In genomic region chr7:100537519-100537902, GRCm38 (mm10) we compare ENCODE assay signal across 8 mouse cellular contexts. TPM values are rescaled to one million over a fixed set of nuclear protein-coding genes. Genes with fewer than 3 reads are reported as not detected.
DNase-seq lines count a peak whose midpoint lies in the region; ATAC-seq and TF ChIP-seq lines count a peak whose summit lies in the region.

No protein-coding gene starts in this region.

- TF ChIP-seq POLR2A in spleen, adult 2 months (IDR thresholded peaks at IDR 0.05; ENCODE audit: low read depth, low read length) = no peak

- WGBS in spleen, adult 2 months = 20% methylated on average over 7 of the region's 7 CpGs
- 20% methylated on average over 7 of the region's 7 CpGs for WGBS in liver, embryonic 12.5 days (ENCODE audit: insufficient replicate concordance)

- H3K36me3 ChIP-seq in erythroblast, embryonic 14.5 days (ENCODE audit: control insufficient read depth) = peaks cover 20% of the 10 kb centered on the region
- H3K36me3 ChIP-seq in spleen, adult 2 months (ENCODE audit: control insufficient read depth, insufficient read depth, low read length) = peaks cover 10% of the 10 kb centered on the region
- peaks cover 22% of the 10 kb centered on the region for H3K36me3 ChIP-seq in liver, embryonic 12.5 days

- no peak overlapping the region for H3K27ac ChIP-seq in spleen, adult 2 months (ENCODE audit: insufficient read depth, low read length)
- H3K27ac ChIP-seq in liver, embryonic 12.5 days = peak overlapping the region; percentile 78

- DNase-seq in spleen, adult 2 months (ENCODE audit: low read depth in 1 of 2, low spot score in 2 of 2) = no peak
- DNase-seq in spleen, postnatal 4 days (ENCODE audit: low spot score in 2 of 2) = no peak
- DNase-seq in c-Kit-positive CD71-positive TER-119-positive erythroid progenitor cells, embryonic 14.5 days (ENCODE audit: low spot score) = no peak
- no peak for DNase-seq in T-cell, adult 2 months (ENCODE audit: low spot score)
- DNase-seq in adrenal gland, adult 2 months = no peak

- no peak for TF ChIP-seq CTCF in spleen, adult 2 months (IDR thresholded peaks at IDR 0.05; ENCODE audit: extremely low read depth, insufficient read depth, insufficient read length, insufficient replicate concordance)

- peak overlapping the region; percentile 78 for H3K4me3 ChIP-seq in erythroblast, embryonic 14.5 days (replicated peaks)
- H3K4me3 ChIP-seq in spleen, adult 2 months (ENCODE audit: extremely low read depth, insufficient read depth, insufficient read length) = peak overlapping the region; percentile 95
- peak overlapping the region; percentile 73 for H3K4me3 ChIP-seq in liver, embryonic 12.5 days

- H3K4me2 ChIP-seq in liver, embryonic 12.5 days = peak overlapping the region; percentile 79

- H3K9ac ChIP-seq in liver, embryonic 12.5 days = peak overlapping the region; percentile 77

- no peaks in the 10 kb centered on the region for H3K9me3 ChIP-seq in erythroblast, embryonic 14.5 days (ENCODE audit: control insufficient read depth, low read length)
- H3K9me3 ChIP-seq in liver, embryonic 12.5 days (replicated peaks) = no peaks in the 10 kb centered on the region

- H3K4me1 ChIP-seq in erythroblast, embryonic 14.5 days (ENCODE audit: control insufficient read depth) = peaks cover 20% of the 10 kb centered on the region
- peaks cover 2% of the 10 kb centered on the region; the same call in 1 of the 2 replicates for H3K4me1 ChIP-seq in spleen, adult 2 months (ENCODE audit: control insufficient read depth, insufficient read depth, insufficient read length)
- peaks cover 20% of the 10 kb centered on the region for H3K4me1 ChIP-seq in liver, embryonic 12.5 days

- no peaks in the 10 kb centered on the region; the same call in 1 of the 2 replicates for H3K27me3 ChIP-seq in erythroblast, embryonic 14.5 days (ENCODE audit: control insufficient read depth)
- H3K27me3 ChIP-seq in spleen, adult 2 months (ENCODE audit: control insufficient read depth, insufficient read depth, low read length) = no peaks in the 10 kb centered on the region
- 0 out of 2 replicates have a peak, but pooled peaks cover 4% of the 10 kb centered on the region for H3K27me3 ChIP-seq in liver, embryonic 12.5 days (replicated peaks)

- no peak for ATAC-seq in erythroblast, adult 5-6 weeks (replicated peaks; ENCODE audit: low FRiP score, poor library complexity, severe bottlenecking)
- ATAC-seq in liver, embryonic 12.5 days = no peak

RNA-seq across cellular contexts. Expression of gene Coa4, which starts 0.6 kb away (rescaled TPM):
- 0.60 and 0.96 TPM in 2 replicates for polyA plus RNA-seq in erythroblast, embryonic 14.5 days (2012)
- total RNA-seq in erythroblast, adult 5-6 weeks (2015; ENCODE audit: low replicate concordance) = 1.7 and 4.0 TPM in 2 replicates
- 6.7 and 9.8 TPM in 2 replicates for total RNA-seq in erythroblast, adult 5-6 weeks (2017; ENCODE audit: low replicate concordance)
- polyA plus RNA-seq in spleen, adult 2 months (2012; rRNA removed) = 7.7 and 7.8 TPM in 2 replicates
- polyA plus RNA-seq in liver, embryonic 12.5 days (2016; fragmentation: Nextera tagmentation; extraction: Ambion mirVana) = 15.1 and 18.1 TPM in 2 replicates
- total RNA-seq in adrenal gland, adult 2 months (2021) = 10 to 100 TPM in 1 of 2 experiments, 1 to 10 TPM in 1; 9.3 to 10.5 TPM
- polyA plus RNA-seq in adrenal gland, adult 2 months (2012; rRNA removed) = 4.4 and 5.2 TPM in 2 replicates

RNA-seq across cellular contexts. Expression of gene Dnajb13, which starts 22.8 kb away (rescaled TPM):
- not detected in 2 replicates for polyA plus RNA-seq in erythroblast, embryonic 14.5 days (2012)
- 1.5 TPM in 1 of 2 replicates, not detected in the other for total RNA-seq in erythroblast, adult 5-6 weeks (2015; ENCODE audit: low replicate concordance)
- total RNA-seq in erythroblast, adult 5-6 weeks (2017; ENCODE audit: low replicate concordance) = 2.6 and 9.2 TPM in 2 replicates
- 2.3 and 3.8 TPM in 2 replicates for polyA plus RNA-seq in spleen, adult 2 months (2012; rRNA removed)
- 2.5 TPM in 2 replicates for polyA plus RNA-seq in liver, embryonic 12.5 days (2016; fragmentation: Nextera tagmentation; extraction: Ambion mirVana)
- total RNA-seq in adrenal gland, adult 2 months (2021) = under 1 TPM; 0.17 to 0.24 TPM
- polyA plus RNA-seq in adrenal gland, adult 2 months (2012; rRNA removed) = 0.20 TPM in 1 of 2 replicates, not detected in the other

RNA-seq across cellular contexts. Expression of gene Ucp2, which starts 44.4 kb away (rescaled TPM):
- 595 and 629 TPM in 2 replicates for polyA plus RNA-seq in erythroblast, embryonic 14.5 days (2012)
- total RNA-seq in erythroblast, adult 5-6 weeks (2015; ENCODE audit: low replicate concordance) = 1,034 and 1,242 TPM in 2 replicates
- total RNA-seq in erythroblast, adult 5-6 weeks (2017; ENCODE audit: low replicate concordance) = 1,143 and 1,228 TPM in 2 replicates
- polyA plus RNA-seq in spleen, adult 2 months (2012; rRNA removed) = 991 and 1,064 TPM in 2 replicates
- 814 and 842 TPM in 2 replicates for polyA plus RNA-seq in liver, embryonic 12.5 days (2016; fragmentation: Nextera tagmentation; extraction: Ambion mirVana)
- total RNA-seq in adrenal gland, adult 2 months (2021) = 100 to 1,000 TPM; 187 to 254 TPM
- polyA plus RNA-seq in adrenal gland, adult 2 months (2012; rRNA removed) = 315 and 432 TPM in 2 replicates
